Mouse (Mus musculus) kidney, adult 8-10 months (tissue): Measurements from ENCODE around the gene Ttc39b.

ENCODE experiments used
- DNase-seq, 2 experiments: peaks; one replicate each; pipeline ENCODE4 v3.0.0; 2022

The Ttc39b gene

GRCm38 (mm10) chr4:83177471-83177870, 146.6 kb downstream of the Ttc39b start:
- DNase-seq = no peak

- no peak for DNase-seq
These were observed 149.1 kb downstream of the Ttc39b start for GRCm38 (mm10) chr4:83174946-83175345.

GRCm38 (mm10) chr4:83172278-83172677, 151.8 kb downstream of the Ttc39b start:
- DNase-seq = no peak

- DNase-seq = no peak
These were observed 153.3 kb downstream of the Ttc39b start for GRCm38 (mm10) chr4:83170741-83171140.
